8 mouse cellular contexts compared by ENCODE assay signal in genomic region chr11:118220561-118221262, GRCm38 (mm10). TPM values are rescaled to one million over a fixed set of nuclear protein-coding genes. Genes with fewer than 3 reads are reported as not detected.
DNase-seq lines count a peak whose midpoint lies in the region; ATAC-seq and TF ChIP-seq lines count a peak whose summit lies in the region.

No protein-coding gene starts in this region.

- no peak for TF ChIP-seq POLR2A in brain, embryonic 14.5 days (IDR thresholded peaks at IDR 0.05; ENCODE audit: borderline replicate concordance, extremely low read depth, insufficient read depth, insufficient read length, poor library complexity, severe bottlenecking)

- H3K4me2 ChIP-seq in lung, postnatal 0 days (replicated peaks; ENCODE audit: low read depth, low read length): no peak overlapping the region

- peaks cover 7% of the 10 kb centered on the region; the same call in 1 of the 2 replicates for H3K4me1 ChIP-seq in lung, postnatal 0 days (ENCODE audit: insufficient read depth, low read depth, low read length)

- H3K9ac ChIP-seq in lung, postnatal 0 days (replicated peaks; ENCODE audit: low read depth): no peak overlapping the region

- H3K36me3 ChIP-seq in lung, postnatal 0 days (ENCODE audit: insufficient read depth, low read length): no peaks in the 10 kb centered on the region

- no peaks in the 10 kb centered on the region for H3K27me3 ChIP-seq in lung, postnatal 0 days (replicated peaks; ENCODE audit: insufficient read depth, low read length)

- H3K4me3 ChIP-seq in lung, postnatal 0 days (ENCODE audit: low read depth, low read length): no peak overlapping the region

- no peak overlapping the region for H3K27ac ChIP-seq in lung, postnatal 0 days (ENCODE audit: low read length)

- intact Hi-C loops in heart, postnatal 14 days (cut with DNase I): loop anchor here (1.0 to 5.0 kb wide), 3 partner anchors 117 to 348 kb away; partner anchors contain the start of gene Tha1

- peak; percentile 74; the same call in 1 of the 2 replicates for TF ChIP-seq CTCF in brain, embryonic 14.5 days (IDR thresholded peaks at IDR 0.05; ENCODE audit: borderline replicate concordance, extremely low read depth, insufficient read depth, insufficient read length)
- TF ChIP-seq CTCF in lung, postnatal 0 days (IDR thresholded peaks at IDR 0.05): peak; percentile 84

- ATAC-seq in lung, postnatal 0 days: no peak

- DNase-seq in gastrocnemius, adult 18-20 months (ENCODE audit: low spot score): peak; percentile 65
- no peak for DNase-seq in gastrocnemius, postnatal 25 days
- DNase-seq in right cerebral cortex, postnatal 4 days: peak; percentile 64
- no peak for DNase-seq in right cerebral cortex, adult 18-20 months
- DNase-seq in brain, embryonic 14.5 days (ENCODE audit: low read depth): peak; percentile 78
- DNase-seq in heart, postnatal 14 days: peak; percentile 60 to 80
- peak; percentile 80 for DNase-seq in lung, postnatal 0 days (ENCODE audit: low spot score)
- DNase-seq in Muller cell, postnatal 12 days (ENCODE audit: inconsistent ontology term): no peak

- peak; percentile 27; the same call in 1 of the 2 replicates for TF ChIP-seq EP300 in lung, postnatal 0 days (IDR thresholded peaks at IDR 0.05)

- 28% methylated on average over 7 of the region's 7 CpGs for WGBS in lung, postnatal 0 days

- H3K9me3 ChIP-seq in lung, postnatal 0 days (ENCODE audit: low read length): no peaks in the 10 kb centered on the region

RNA-seq across cellular contexts. Expression of gene Cyth1, which starts 27.7 kb away (rescaled TPM):
- total RNA-seq in gastrocnemius, adult 18-20 months (2021): 10 to 100 TPM; 38.4 to 40.3 TPM
- 10 to 100 TPM; 30.0 to 32.3 TPM for total RNA-seq in gastrocnemius, postnatal 25 days (2021)
- polyA plus RNA-seq in brain, embryonic 14.5 days (2012; rRNA removed): 35.9 and 36.8 TPM in 2 replicates
- 10 to 100 TPM; 56.4 to 60.9 TPM for total RNA-seq in heart, postnatal 14 days (2021)
- polyA plus RNA-seq in lung, postnatal 0 days (2015; fragmentation: Nextera tagmentation; extraction: Ambion mirVana): 19.4 and 19.5 TPM in 2 replicates

Comparison
In these comparisons a context has a peak if more than half of its experiments do, and no peak if none do; other contexts are left out.
1. DNase-seq: peak in gastrocnemius, adult 18-20 months (single experiment), right cerebral cortex, postnatal 4 days (single experiment), brain, embryonic 14.5 days (single experiment), heart, postnatal 14 days (2 of 2) and lung, postnatal 0 days (single experiment); none in gastrocnemius, postnatal 25 days (single experiment), right cerebral cortex, adult 18-20 months (single experiment) and Muller cell, postnatal 12 days (single experiment).